Mouse (Mus musculus) liver, adult (tissue): ENCODE data around the gene Gm20388.

ENCODE experiments used
- GATA4 ChIP-seq: IDR thresholded peaks from 2 replicates; pipeline ENCODE4 v1.6.1; 2014; ENCODE audit warnings: mild to moderate bottlenecking, low read length; ENCODE audit not compliant: insufficient replicate concordance

Gene Gm20388

DNA sequence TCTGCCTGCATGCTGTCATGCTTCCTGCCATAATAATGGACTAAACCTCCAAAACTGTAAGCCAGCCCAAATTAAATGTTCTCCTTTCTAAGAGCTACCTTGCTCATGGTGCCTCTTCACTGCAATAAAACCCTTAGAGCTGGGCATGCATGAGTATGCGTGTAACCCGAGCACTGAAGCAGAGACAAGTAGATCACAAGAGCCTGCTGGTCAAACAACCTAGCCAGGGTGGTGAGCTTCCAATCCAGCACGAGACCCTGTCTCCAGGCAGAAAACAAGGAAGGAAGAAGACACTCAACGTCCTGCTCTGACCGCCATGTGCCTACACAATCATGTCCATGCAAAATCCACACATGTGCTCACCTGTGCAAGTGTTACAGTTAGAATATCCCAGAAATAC is 3080.7 kb downstream of the Gm20388 start:
- no peak for TF ChIP-seq GATA4

DNA sequence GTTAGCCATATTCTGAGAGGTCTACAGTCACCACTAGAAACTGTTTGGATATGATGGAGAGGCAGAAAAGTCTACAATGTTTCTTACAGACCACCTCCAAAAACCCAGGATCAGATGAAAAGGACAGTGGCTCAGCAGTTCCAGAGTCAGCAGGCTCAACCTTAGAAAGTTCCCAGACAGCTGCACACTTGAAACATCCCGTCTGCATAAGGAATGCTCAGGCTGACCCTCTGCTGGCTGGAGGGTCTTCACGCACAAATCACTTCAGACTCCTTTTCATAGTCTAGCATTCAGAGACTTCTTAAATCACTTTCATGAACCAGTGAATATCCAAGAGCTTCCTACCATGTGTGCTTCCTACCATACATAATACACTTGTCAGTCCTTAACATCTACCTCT is 3081.7 kb downstream of the Gm20388 start:
- no peak for TF ChIP-seq GATA4

DNA sequence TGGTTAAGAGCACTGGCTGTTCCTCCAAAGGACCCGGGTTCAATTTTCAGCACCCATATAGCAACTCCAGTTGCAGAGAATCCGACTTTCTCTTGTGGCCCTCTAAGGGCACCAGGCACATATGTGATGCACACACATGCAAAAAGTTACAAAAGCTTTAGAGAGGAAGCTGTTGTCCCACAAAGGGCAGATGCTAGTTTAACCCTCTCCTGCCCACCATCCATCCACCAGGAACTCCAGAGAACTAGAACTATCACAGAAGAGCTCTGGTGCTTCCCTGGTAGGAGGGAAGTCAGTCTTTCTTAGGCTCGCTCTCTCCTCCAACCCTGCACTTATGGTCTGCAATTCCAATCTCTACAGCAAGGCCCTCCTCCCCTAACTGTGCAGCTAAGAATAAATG is 3082.4 kb downstream of the Gm20388 start:
- TF ChIP-seq GATA4: no peak

DNA sequence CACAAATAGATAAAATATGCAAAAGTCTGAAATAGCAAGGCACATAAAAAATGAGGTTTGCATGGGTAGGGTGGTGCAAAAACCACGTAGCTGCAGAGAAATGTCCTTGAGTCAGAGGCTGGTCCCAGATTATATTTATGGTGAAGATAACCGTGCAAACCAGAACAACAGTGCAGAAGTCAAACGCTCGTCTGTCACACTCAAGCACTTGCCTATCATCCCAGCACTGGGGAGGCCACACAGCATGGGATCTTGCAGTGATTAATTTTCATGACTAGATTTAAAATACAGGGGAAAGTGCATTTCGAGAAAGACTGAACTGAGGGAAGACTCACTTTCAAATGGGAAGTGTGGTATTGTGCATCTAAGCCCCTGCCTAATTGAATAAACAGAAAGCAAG is 3083.1 kb downstream of the Gm20388 start:
- no peak for TF ChIP-seq GATA4

DNA sequence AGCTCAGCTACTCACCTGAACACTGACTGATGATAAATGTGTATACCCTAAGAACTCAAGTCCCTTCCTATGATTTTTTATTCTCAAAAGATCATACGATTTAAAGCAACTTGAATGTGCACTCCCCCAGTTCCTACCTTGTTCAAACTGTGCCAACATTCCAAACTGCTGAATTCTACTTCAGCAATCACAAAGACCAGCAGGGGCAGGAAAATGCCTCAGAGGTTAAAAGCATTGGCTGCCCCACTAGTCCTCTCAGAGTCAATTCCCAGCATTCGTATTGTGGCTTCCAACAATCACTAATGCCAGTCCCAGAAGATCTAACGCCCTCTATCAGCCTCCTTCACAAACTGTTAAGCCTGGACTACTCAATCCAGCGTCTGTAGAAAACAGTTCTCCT is 3087.3 kb downstream of the Gm20388 start:
- TF ChIP-seq GATA4: no peak

DNA sequence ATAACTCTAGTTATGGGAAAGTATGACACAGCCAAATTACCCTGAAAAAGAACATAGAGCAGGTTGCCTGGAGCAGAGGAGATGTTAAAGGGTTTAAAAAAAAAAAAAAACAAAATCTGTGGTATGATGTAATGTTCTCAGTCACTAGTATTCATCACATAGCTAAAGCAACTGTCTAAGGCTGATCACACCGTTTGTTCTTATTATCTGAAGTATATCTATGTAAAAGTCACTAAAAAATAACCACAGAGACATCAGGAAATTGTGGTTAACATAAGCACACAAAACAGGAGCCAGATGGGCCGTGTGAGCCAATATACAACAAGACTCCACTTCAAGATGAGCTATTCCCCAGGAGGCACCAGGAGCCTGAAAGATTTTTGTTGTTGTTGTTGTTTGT is 3089.7 kb downstream of the Gm20388 start:
- no peak for TF ChIP-seq GATA4

DNA sequence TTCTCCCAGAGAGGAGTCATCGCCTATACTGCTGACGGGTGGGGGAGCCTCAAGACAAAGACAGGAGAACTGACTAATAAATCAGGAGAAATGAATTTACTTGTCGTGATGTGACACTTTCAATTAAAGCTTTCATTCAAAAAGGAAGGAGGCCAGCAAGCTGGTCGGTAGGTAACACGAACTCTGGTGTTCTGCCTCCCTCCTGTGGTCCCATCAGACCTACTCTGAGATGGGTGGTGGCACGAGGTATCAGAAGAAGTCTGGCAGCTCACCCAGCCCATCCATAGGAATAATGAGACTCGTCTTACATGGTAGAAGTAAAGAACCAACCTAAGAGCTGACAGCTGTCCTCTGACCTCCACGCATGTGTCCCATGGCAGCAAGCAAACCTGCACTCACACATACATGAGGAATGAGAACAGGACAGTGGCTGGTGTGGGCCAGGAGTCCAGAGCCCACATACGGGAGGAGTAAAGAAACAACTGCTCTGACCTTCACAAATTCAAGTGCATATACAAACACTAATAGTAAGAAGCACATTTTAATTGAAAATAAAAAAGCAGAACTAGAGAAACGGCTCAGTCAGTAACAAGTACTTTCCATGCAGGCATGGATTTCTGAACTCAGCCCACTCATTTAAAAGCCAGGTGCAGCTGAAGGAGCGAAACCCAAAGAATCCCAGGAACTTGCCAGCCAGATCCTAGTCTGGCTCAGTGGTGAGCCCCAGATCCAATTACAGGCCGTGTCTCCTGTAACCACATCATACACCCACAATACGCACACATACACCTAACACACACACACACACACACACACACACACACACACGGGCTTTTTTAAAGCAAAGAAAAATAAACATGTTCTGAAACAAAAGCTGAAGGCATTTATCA is 3093.6 kb downstream of the Gm20388 start:
- TF ChIP-seq GATA4: no peak

DNA sequence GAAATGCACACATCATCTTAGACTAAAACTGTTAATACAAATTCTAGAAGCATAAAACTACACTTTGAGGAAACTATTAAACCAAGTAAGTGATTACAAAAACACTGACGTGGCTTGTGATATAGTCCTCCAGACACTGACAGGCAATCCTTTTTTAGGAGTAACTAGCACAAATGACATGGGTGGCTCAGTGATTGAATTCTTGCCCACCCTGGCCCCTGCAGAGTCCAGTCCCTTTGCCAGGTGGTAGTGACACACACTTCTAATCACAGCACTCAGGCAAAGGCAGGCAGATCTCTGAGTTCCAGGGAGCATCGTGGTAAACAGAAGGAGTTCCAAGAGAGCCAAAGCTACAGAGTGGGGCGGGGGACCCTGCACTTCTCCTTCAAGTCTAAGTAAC is 3094.7 kb downstream of the Gm20388 start:
- TF ChIP-seq GATA4: no peak

DNA sequence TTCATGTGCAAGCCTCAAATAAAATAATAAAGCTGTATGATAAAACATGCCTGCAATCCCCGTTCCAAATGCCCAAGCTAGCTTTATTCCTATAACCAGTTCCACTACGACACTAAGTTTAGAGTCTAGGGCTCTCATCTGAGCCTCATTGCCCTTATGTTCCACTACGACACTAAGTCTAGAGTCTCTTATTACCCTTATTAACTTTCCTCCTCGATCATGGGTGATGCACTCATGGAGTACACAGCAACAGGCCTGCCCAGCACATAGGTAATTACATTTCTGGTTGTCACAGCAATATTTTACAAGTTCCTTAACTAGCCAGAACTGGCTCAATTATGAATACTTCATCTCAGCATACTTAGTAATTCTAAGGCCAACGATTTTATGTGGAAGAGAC is 3095.2 kb downstream of the Gm20388 start:
- TF ChIP-seq GATA4: no peak

DNA sequence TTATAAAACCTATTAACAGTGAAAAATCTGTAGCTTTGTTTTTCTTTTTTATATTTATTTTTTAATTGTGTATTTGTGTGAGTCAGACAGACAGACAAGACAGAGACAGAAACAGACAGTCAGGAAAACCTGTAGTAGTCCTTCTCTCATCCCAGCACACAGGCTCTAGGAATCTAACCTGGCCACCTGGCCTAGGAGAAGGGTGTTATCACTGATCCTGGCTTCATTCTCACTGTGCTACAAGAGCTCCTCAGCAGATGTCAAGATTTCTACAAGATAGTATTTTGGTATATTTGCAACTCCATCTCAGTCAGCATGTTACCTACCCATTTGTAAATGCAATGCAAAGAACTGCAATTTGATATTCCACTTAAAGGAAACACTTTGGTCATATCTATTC is 3100.7 kb downstream of the Gm20388 start:
- no peak for TF ChIP-seq GATA4

DNA sequence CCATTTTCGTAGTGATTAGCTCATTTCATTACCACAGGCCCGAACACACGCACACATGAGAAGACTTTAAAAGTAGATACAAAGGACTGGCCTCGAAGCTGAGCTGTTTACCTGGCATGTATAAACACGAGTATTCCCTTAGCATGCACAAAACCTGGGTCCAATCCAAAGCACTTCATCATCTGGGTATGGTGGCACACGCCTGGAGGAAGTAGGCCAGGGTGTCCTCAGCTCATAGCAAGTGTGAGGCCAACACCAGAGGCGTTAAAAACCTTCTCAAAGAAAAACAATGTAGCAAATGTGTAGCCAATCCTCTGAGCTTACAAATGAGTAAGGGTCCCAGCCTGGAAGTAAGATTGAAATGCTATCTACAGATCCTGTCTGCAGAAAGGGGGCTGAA is 3103.8 kb downstream of the Gm20388 start:
- TF ChIP-seq GATA4: no peak

DNA sequence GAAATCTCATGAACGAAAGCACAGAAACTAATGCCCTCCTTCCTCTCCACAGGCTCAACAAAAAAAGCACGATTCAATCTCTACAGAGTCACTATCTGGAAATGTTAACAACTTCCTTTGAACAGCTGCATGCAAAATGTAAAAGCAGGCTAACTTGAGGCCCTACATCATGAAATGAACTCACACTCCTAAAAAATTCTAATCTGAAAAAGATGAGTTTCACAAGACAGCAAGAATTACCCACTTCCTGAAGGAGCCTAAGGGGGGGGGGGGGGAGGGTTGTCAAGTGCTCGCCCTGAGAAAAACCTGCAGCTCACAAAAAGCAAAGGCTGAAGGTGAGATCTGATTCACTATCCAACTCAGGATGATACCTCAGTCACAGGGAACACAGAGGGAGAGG is 3104.4 kb downstream of the Gm20388 start:
- no peak for TF ChIP-seq GATA4

DNA sequence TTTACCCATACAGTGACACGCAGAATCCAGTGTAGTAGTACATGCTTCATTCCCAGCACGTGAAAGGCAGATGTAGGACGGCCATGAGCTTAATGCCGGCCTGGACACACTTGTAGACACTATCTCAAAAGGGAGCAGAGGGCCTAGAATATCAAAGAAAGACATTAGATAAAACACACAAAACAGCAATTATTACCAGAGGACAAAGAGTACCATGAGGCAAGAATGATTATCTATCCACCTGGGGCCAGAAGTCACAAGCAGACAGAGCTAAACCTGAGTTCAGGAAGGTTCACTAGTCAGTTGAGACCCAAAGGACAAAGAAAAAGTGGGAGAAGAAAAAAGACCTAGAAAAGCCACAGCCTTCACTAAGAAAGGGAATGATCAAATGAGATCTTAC is 3106.5 kb downstream of the Gm20388 start:
- TF ChIP-seq GATA4: no peak

DNA sequence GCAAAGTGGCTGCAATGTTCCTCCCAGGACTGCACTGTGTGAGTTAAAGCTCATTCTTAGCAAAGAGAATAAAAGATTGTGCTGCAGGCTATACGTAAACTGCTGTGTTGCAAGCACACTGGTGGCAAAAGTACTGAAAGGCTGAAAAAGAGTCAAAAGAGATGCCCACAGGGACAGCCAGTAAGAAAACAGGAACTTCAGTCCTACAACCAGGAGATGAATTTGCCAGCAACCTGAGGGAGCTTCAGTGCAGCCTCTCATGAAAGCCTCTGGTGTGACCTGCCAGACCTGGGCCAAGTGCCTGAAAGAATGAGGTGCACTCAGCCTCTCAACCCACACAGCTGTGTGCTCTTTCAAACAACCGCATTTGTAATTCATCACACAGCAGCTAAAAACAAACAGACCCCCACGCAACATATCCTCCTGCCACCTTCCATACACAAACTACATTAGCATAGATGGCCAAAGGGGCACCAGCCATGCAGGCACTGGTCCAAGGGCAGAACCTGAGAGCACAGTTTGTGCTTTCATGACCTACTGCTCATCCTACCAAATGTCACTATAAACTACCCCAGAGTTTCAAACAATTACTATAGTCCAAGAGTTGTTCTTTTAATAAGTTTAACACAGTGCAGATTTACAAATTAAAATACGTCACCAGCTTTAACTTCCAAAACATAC is 3108.0 kb downstream of the Gm20388 start:
- no peak for TF ChIP-seq GATA4

DNA sequence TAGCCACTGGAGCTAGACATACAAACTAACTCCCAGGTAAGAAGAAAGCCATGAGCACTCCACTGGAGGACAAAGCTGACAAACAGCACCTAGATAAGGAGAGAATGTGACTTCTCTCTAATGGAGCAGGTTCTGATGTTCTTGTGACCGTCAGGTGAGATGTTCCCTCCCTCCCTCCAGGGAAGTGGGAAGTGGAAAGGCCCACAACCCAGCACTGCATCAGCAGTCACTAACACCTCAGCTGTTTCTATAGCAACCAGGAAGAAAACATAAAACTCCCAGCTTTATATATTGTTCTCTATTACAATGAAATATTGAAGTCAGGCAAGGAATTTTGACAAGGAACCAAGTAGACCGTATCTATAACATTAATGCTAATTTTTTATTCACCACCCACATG is 3109.4 kb downstream of the Gm20388 start:
- no peak for TF ChIP-seq GATA4

DNA sequence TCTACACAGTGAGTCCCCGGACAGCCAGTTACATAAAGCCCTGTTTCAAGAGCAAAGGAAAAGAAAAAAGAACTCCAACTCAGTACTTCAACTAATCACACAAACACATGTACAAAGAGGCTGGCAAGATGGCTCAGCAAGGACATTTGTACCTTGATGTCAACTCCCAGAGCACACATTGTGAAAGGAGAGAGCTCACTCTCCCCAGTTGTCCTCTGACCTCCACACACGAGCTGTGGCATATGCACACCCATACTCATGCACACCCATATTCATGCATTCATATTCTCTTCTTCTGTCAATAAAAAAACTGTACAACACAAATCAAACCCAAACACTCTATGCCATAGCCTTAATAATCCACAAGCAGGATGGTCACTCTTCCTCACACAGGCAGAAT is 3110.2 kb downstream of the Gm20388 start:
- TF ChIP-seq GATA4: no peak
